Mouse (Mus musculus): Measurements from ENCODE around the gene Gm10065. TPM values are rescaled to one million over a fixed set of nuclear protein-coding genes. Genes with fewer than 3 reads are reported as not detected.

The Gm10065 gene
- total and polyA plus RNA-seq, 3 experiments, result not detected

- in situ Hi-C loops (cut with MboI; ENCODE audit: low pct_ligation_motif_present, low pct_unique_long_range_greater_than_20kb, low sequenced_read_pairs) (loop anchor here (10.0 kb wide), 1 partner anchor 52 kb away; the partner anchor contains the start of gene Zkscan3), dilution Hi-C loops (cut with MboI; ENCODE audit: extremely low pct_ligation_motif_present, extremely low pct_unique_long_range_greater_than_20kb, low sequenced_read_pairs) (no loop called here)
- Histone ChIP-seq H3K4me3 (replicated peaks in 1 of 3; ENCODE audit: low read depth in 2 of 3, low read length in 2 of 3, poor library complexity in 1 of 3) (no peak overlapping the region), H3K27ac (ENCODE audit: insufficient read depth, low read depth) (no peak overlapping the region), H3K27me3 (replicated peaks) (peaks cover 6% of the 10 kb centered on the region), H3K79me2 (replicated peaks; ENCODE audit: control insufficient read depth, extremely low read depth, insufficient read depth, poor library complexity, severe bottlenecking) (peaks cover 21% of the 10 kb centered on the region), H3K36me3 (replicated peaks in 1 of 2; ENCODE audit: control insufficient read depth in 1 of 2, insufficient read depth in 1 of 2, low read length in 1 of 2) (peaks cover 0 to 6% of the 10 kb centered on the region in 2 experiments), H3K9ac (ENCODE audit: insufficient read depth, low read depth) (no peak overlapping the region), H3K4me1 (ENCODE audit: control insufficient read depth in 1 of 2, insufficient read depth in 2 of 2) (peaks cover 0 to 14% of the 10 kb centered on the region in 2 experiments; a peak in 2 of 4 replicates), H3K4me2 (ENCODE audit: insufficient read depth, low read depth, poor library complexity, severe bottlenecking) (no peak overlapping the region), H3K9me3 (replicated peaks; ENCODE audit: low read length) (no peaks in the 10 kb centered on the region)
- DNase-seq (ENCODE audit: extremely low read depth), result no peak
- no peak for TF ChIP-seq MAZ (IDR thresholded peaks at IDR 0.05; ENCODE audit: low read depth, low read length)
- no peak for TF ChIP-seq TBP (conservative IDR thresholded peaks at IDR 0.05; ENCODE audit: low read depth, low read length)
- TF ChIP-seq UBTF (IDR thresholded peaks at IDR 0.05; ENCODE audit: low read depth, low read length), result no peak
- no peak for TF ChIP-seq POLR2AphosphoS2 (IDR thresholded peaks at IDR 0.05; ENCODE audit: low read depth, low read length)
- TF ChIP-seq CTCF (conservative IDR thresholded peaks at IDR 0.05 in 1 of 2, IDR thresholded peaks at IDR 0.05 in 1 of 2; ENCODE audit: low read depth in 2 of 2, low read length in 2 of 2), result no peak
- TF ChIP-seq BHLHE40 (IDR thresholded peaks at IDR 0.05; ENCODE audit: low read depth, low read length), result no peak
Measured at GRCm38 (mm10) chr13:21456347-21456746, 22.9 kb downstream of the Gm10065 start.

- Histone ChIP-seq H3K36me3 (replicated peaks in 1 of 2; ENCODE audit: control insufficient read depth in 1 of 2, insufficient read depth in 1 of 2, low read length in 1 of 2) (peaks cover under 1 to 22% of the 10 kb centered on the region in 2 experiments), H3K9me3 (replicated peaks; ENCODE audit: low read length) (no peaks in the 10 kb centered on the region), H3K4me3 (replicated peaks in 1 of 3; ENCODE audit: low read depth in 2 of 3, low read length in 2 of 3, poor library complexity in 1 of 3) (peak overlapping the region in 1 of 3 experiments; percentile 83), H3K79me2 (replicated peaks; ENCODE audit: control insufficient read depth, extremely low read depth, insufficient read depth, poor library complexity, severe bottlenecking) (peaks cover 31% of the 10 kb centered on the region), H3K9ac (ENCODE audit: insufficient read depth, low read depth) (peak overlapping the region; percentile 64; the same call in 1 of the 2 replicates), H3K27ac (ENCODE audit: insufficient read depth, low read depth) (no peak overlapping the region), H3K27me3 (replicated peaks) (no peaks in the 10 kb centered on the region), H3K4me1 (ENCODE audit: control insufficient read depth in 1 of 2, insufficient read depth in 2 of 2) (peaks cover 0 to 14% of the 10 kb centered on the region in 2 experiments; a peak in 2 of 4 replicates), H3K4me2 (ENCODE audit: insufficient read depth, low read depth, poor library complexity, severe bottlenecking) (peak overlapping the region; percentile 79; the same call in 1 of the 2 replicates)
- no peak for DNase-seq (ENCODE audit: extremely low read depth)
- dilution Hi-C loops (cut with MboI; ENCODE audit: extremely low pct_ligation_motif_present, extremely low pct_unique_long_range_greater_than_20kb, low sequenced_read_pairs), result no loop called here
- in situ Hi-C loops (cut with MboI; ENCODE audit: low pct_ligation_motif_present, low pct_unique_long_range_greater_than_20kb, low sequenced_read_pairs), result loop anchor here (10.0 kb wide), 1 partner anchor 49 kb away; the partner anchor contains the start of gene Zkscan3
- no peak for TF ChIP-seq NELFE (IDR thresholded peaks at IDR 0.05; ENCODE audit: low read depth, low read length)
- TF ChIP-seq MAX (IDR thresholded peaks at IDR 0.05; ENCODE audit: low read length), result no peak
Measured at GRCm38 (mm10) chr13:21454133-21454532, 25.1 kb downstream of the Gm10065 start.

DNA sequence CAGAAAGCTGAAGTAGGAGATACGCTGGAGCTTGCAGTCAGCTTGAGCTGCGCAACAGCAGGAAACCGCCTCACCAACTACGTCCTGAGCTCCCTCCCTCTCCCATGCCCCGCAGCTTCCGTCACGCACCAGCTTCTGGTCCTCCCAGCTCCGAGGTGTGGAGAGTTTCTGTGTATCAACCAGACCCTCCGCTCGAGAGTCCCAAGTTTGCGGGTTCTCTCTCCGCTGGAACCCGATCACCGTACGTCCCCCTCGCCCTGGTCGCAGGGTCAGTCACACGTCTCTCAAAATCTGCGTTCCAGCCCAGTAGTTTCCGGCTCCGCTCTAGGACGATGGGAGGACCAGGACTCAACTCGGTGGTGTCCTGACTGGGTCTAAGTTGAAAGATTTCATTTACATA, 25.8 kb downstream of the Gm10065 start, which contains the start of gene Zscan26:
Gene Zscan26, minus strand, starts transcription at position 282 of the 400 bp plus-strand sequence.
- H3K4me1 ChIP-seq (ENCODE audit: control insufficient read depth in 1 of 2, insufficient read depth in 2 of 2), result peaks cover 0 to 20% of the 10 kb centered on the region in 2 experiments; a peak in 2 of 4 replicates
- peak within 1 kb of the TSS; percentile 96 for H3K4me2 ChIP-seq (ENCODE audit: insufficient read depth, low read depth, poor library complexity, severe bottlenecking)
- peaks cover 31% of the 10 kb centered on the region for H3K79me2 ChIP-seq (replicated peaks; ENCODE audit: control insufficient read depth, extremely low read depth, insufficient read depth, poor library complexity, severe bottlenecking)
- H3K27ac ChIP-seq (ENCODE audit: insufficient read depth, low read depth), result peak within 1 kb of the TSS; percentile 25; the same call in 1 of the 2 replicates
- H3K9me3 ChIP-seq (replicated peaks; ENCODE audit: low read length), result no peaks in the 10 kb centered on the region
- dilution Hi-C loops (cut with MboI; ENCODE audit: extremely low pct_ligation_motif_present, extremely low pct_unique_long_range_greater_than_20kb, low sequenced_read_pairs) (no loop called here), in situ Hi-C loops (cut with MboI; ENCODE audit: low pct_ligation_motif_present, low pct_unique_long_range_greater_than_20kb, low sequenced_read_pairs) (loop anchor here (10.0 kb wide), 1 partner anchor 49 kb away; the partner anchor contains the start of gene Zkscan3)
- no peaks in the 10 kb centered on the region for H3K27me3 ChIP-seq (replicated peaks)
- H3K9ac ChIP-seq (ENCODE audit: insufficient read depth, low read depth), result peak within 1 kb of the TSS; percentile 80
- peaks cover 5 to 29% of the 10 kb centered on the region in 2 experiments for H3K36me3 ChIP-seq (replicated peaks in 1 of 2; ENCODE audit: control insufficient read depth in 1 of 2, insufficient read depth in 1 of 2, low read length in 1 of 2)
- DNase-seq (ENCODE audit: extremely low read depth), result peak; percentile 89
- peak within 1 kb of the TSS; percentile 83 to 97 (median 94) for H3K4me3 ChIP-seq (replicated peaks in 1 of 3; ENCODE audit: low read depth in 2 of 3, low read length in 2 of 3, poor library complexity in 1 of 3)
- TF ChIP-seq ELF1 (IDR thresholded peaks at IDR 0.05; ENCODE audit: low read depth, low read length), result peak; percentile 68
- peak; percentile 28; the same call in 1 of the 2 replicates for TF ChIP-seq MXI1 (IDR thresholded peaks at IDR 0.05; ENCODE audit: low read depth, low read length)
- no peak for TF ChIP-seq BHLHE40 (IDR thresholded peaks at IDR 0.05; ENCODE audit: low read depth, low read length)
- TF ChIP-seq PAX5 (IDR thresholded peaks at IDR 0.05; ENCODE audit: low read length), result no peak
- TF ChIP-seq KAT2A (IDR thresholded peaks at IDR 0.05; ENCODE audit: insufficient replicate concordance, low read length), result peak; percentile 70; the same call in 1 of the 2 replicates
- no peak for TF ChIP-seq ZNF384 (IDR thresholded peaks at IDR 0.05; ENCODE audit: low read depth, low read length)
- TF ChIP-seq SIN3A (IDR thresholded peaks at IDR 0.05; ENCODE audit: low read length), result peak; percentile 85
- TF ChIP-seq TBP (conservative IDR thresholded peaks at IDR 0.05; ENCODE audit: low read depth, low read length), result peak; percentile 83
- no peak for TF ChIP-seq MAZ (IDR thresholded peaks at IDR 0.05; ENCODE audit: low read depth, low read length)
- no peak for TF ChIP-seq EP300 (IDR thresholded peaks at IDR 0.05; ENCODE audit: low read length)
- 0 out of 2 replicates have a peak, but pooled peaks have one; percentile 59 for TF ChIP-seq POLR2AphosphoS2 (IDR thresholded peaks at IDR 0.05; ENCODE audit: low read depth, low read length)
- peak; percentile 58 for TF ChIP-seq NRF1 (IDR thresholded peaks at IDR 0.05; ENCODE audit: low read depth, low read length)
- TF ChIP-seq HCFC1 (IDR thresholded peaks at IDR 0.05; ENCODE audit: low read depth, low read length), result peak; percentile 84
- peak; percentile 44; the same call in 1 of the 2 replicates for TF ChIP-seq IRF4 (IDR thresholded peaks at IDR 0.05; ENCODE audit: low read depth, low read length)
- TF ChIP-seq MAX (IDR thresholded peaks at IDR 0.05; ENCODE audit: low read length), result no peak
- no peak for TF ChIP-seq JUND (conservative IDR thresholded peaks at IDR 0.05; ENCODE audit: low read depth, low read length)
- TF ChIP-seq CTCF (conservative IDR thresholded peaks at IDR 0.05 in 1 of 2, IDR thresholded peaks at IDR 0.05 in 1 of 2; ENCODE audit: low read depth in 2 of 2, low read length in 2 of 2), result no peak
- TF ChIP-seq ZKSCAN1 (IDR thresholded peaks at IDR 0.05; ENCODE audit: borderline replicate concordance, low read depth, low read length), result no peak
- TF ChIP-seq ETS1 (conservative IDR thresholded peaks at IDR 0.05; ENCODE audit: low read depth, low read length), result no peak
- TF ChIP-seq USF2 (conservative IDR thresholded peaks at IDR 0.05; ENCODE audit: low read depth, low read length), result no peak
- TF ChIP-seq TCF12 (IDR thresholded peaks at IDR 0.05; ENCODE audit: low read depth, low read length), result peak; percentile 83
